Mouse (Mus musculus): ENCODE results near the gene Efna1.

The Efna1 gene

DNA sequence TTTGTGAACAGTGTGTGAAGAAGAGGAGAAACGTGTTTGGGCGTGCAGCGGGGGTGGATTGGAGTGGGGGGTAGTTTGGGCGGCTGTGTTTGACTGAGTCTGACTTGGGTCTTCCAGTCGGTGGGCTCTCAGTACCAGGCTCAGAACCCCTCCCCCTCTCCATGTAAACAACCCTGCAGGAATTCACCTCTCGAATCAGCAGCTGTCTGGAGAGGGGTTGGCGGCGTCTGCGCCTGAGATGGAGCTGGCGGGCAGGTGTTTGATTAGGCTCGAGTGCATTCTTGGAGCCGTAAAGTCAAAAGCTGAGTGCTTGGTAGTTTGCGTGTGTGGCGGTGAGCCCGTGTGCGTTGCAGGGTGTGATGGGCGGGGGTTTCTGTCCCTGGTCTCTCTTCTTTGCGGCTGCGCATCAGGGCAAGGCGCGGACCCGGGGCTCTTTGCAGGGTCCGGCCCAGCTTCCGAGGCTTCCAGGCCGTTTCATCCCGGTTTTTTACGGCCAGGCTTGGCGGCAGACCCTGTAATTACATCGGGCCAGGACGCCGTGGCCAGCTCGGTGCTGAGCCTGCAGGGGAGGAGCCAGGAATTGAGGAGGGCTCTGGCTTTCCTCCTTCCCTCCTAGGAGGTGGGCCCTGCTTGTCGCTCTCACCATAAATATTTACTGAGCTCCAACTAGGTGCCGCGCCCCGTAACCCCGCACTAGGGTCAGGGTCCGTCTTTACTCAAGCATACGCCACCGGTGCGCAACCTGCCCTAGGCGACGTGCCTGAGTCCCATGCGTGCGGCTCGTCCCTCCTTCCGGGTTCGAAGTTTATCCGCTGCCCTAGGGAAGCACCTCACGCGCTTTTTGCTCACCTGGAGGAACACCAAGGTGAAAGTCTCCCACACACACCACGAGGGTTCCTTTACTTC, at the start of gene Efna1:
Efna1 (minus strand) TSS at position 537 of the 906 bp plus-strand sequence.
- no peak for DNase-seq (ENCODE audit: low read depth in 1 of 2, low spot score in 2 of 2)

DNA sequence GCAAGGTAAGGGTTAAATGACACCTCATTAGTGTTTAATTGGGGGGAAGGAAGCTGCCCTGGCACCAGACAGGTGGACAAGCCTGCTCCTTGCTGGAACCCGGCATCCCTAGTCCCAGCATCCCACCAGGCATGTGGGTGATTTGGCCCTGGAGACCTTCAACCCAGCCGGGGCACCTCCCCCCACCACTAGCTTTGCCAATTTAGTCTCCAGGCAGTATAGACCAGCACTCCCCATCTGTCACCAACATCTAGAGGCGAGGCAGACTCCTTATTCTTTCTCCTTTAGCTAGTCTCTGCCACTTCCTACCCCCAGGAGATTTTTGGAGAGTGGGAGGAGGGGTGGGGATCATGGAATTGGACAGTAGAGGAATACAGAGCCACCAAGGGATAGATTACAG, 49.4 kb upstream of the Efna1 start:
- DNase-seq (ENCODE audit: low read depth in 1 of 2, low spot score in 2 of 2), result no peak

DNA sequence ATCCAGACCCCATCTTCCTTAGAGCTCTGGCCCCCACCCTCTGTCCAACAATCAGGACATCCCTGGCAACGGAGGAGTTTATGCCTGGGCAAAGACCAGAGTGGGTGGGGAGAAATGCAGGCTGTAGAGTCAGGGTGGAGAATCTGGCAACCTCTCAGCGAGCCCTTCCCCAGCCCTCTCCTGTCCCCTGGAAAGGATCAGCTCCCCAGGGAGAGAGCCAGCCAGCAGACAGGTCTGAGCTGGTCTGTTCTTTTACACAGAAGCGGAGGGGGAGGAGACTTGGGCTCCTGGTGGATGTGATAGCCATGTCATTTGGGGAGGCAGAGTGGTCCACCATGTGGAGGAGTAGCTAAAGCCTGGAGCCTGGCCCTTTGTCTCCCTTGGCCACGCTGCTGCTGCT, 47.7 kb upstream of the Efna1 start:
- no peak for DNase-seq (ENCODE audit: low read depth in 1 of 2, low spot score in 2 of 2)

- DNase-seq (ENCODE audit: low read depth in 1 of 2, low spot score in 2 of 2), result no peak
Observed at GRCm38 (mm10) chr3:89327371-89327870, 46.5 kb upstream of the Efna1 start.

DNA sequence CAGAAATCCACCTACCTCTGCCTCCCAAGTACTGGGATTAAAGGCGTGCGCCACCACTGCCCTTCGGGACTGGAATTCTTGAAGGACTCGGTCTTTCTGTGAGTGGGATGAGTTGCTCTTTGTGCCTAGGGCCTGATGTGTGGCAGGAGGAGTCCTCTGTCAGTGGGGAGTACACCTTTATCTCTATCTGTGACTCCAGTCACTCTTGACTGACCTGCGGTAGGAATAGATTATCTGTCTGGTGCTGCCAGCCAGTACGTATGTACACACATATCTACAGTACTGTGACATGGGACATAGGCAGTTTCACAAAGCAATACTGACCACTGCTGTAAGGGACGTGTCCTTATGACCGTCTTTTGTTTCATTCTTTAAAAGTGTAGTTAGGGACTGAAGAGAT, 44.9 kb upstream of the Efna1 start:
- DNase-seq (ENCODE audit: low read depth in 1 of 2, low spot score in 2 of 2), result no peak

DNA sequence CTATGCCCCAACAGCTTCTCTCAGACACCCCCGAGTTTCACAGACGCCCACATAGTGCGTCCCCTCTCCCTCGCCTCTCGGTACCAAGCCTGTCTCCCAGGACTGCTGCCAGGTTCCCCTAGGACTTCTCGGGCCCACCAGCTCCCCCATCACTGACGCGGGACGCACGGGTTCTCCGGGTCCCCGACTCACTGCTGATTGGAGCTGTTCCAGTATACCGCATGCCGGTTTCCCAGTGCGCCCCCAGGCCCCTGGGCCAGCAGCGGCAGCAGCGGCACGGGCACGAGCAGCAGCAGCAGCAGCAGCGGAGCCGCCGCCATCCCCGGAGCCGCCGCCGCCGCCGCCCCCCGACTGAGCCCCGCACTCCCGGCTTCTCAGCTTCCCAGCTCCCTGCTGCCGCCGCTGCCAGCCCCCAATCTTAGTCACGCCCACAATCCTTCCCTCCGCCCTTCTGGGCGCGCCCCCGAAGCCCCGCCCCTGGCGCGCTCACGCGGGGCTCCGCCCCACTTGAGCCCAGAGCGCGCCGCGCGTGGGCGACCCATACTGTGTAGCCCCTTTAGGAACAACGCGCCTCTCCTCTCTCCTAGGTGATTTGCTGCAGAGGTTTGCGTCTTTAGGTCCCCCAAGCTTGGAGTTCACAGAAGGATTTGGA, 41.7 kb upstream of the Efna1 start, which contains the start of gene Efna3:
Efna3 (minus strand) TSS at position 452 of the 652 bp plus-strand sequence.
- DNase-seq (ENCODE audit: low read depth in 1 of 2, low spot score in 2 of 2), result no peak

- no peak for DNase-seq (ENCODE audit: low read depth in 1 of 2, low spot score in 2 of 2)
Observed at GRCm38 (mm10) chr3:89322131-89322500, 41.2 kb upstream of the Efna1 start.

DNA sequence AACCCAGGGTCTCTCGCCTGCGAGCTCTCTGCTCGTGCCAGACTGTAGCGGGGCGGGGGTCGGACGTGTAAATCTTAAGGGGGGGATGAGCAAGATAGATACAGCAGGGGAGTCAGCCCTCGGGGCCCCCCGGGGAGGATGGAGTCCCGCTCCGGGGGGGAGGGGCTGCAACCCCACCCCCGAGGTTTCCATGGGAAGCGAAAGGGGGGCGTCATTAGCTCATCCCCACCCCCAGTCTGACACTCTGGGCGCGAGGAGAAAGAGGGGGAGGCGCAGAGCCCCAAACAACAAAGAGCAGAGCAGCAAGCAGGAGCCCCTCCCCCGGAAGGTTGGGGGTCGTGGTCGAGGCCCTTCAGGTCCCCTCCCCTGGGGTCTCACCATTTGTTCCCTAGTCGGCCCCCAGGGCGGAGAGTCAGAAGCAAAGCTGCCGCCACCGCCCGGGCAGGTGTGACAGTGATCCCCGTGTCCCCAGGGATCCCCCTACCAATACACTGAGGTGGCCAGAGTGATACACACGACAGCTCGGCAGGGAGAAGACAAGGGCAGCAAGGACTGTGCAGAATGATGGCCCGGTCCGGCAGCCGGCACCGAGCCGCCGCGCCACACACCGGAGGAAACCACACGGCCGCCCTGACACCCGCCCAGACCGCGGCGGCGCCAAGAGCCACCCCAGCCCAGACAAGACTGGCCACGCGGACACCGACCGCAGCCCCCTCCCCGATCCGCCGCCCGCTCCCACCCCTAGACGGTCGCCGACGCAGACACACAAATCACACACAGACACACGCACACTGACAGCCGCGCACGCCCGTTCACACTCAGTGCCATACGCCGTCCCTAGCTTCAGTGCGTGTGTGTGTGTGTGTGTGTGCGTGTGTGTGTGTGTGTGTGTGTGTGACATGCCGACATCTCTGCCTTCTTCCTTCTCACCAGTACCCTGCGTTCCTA, 40.5 kb upstream of the Efna1 start:
- no peak for DNase-seq (ENCODE audit: low read depth in 1 of 2, low spot score in 2 of 2)

DNA sequence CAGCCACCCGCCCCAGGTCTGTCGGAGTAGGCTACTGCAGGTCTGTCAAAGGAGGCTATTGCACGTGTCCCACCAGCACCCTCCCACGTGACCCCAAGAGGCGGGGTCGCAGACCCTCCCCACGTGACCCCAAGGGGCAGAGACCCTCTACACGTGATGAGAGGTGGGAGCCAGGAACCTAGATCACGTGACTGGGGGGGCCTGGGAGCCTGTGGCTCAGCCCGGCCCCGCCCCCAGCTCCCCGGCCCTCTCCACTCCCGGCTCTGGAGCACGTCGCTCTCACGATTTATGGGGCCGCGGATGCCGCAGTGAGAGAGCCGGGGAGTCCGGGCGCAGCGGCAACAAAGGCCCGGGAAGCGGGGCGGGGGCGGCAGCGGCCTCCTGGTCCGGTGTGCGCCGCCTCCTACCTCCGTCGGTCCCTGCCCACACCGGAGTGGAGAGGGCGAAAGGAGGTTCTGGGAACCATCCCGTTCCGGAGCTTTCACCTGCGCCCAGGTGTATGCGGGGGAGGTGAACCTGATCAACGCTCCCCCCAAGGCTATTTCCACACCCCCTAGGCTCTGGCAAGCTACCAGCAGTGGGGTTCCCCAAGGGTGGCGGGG, 39.7 kb upstream of the Efna1 start:
- no peak for DNase-seq (ENCODE audit: low read depth in 1 of 2, low spot score in 2 of 2)

DNA sequence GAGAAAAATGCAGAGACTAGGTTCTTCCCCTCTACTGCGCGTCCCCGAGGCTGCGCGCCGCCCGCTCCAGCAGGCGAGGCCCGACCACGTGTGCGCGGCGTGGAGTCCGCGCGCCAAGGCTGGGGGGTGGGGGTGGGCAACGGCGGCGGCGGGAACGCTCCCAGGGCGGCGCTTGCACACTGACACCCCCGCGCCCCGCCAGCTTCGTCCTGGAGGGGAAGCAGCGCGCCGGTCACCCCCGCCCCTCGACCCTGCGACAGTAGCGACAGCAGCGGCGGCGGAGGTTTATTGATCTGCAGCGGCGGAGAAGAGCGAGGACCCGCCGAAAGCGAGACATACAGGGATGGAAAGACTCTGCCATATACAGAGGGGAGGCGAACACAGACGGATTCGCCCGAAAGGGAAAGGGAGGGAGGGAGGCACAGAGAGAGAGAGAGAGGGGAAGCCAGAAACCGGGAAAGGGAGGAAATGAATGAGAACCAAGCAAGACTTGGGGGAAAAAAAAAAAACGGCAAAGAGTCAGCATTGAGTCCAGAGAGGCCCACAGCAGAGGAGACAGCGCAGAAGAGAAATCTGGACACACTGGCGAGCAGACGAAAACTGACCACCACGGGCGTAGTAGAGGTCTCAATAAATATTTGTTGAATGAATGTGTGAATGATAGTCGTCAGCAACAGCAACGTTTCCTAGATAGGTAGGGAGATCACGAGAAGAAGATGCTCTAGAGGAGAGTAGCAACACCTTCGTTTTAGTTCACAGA, 38.8 kb upstream of the Efna1 start:
- DNase-seq (ENCODE audit: low read depth in 1 of 2, low spot score in 2 of 2), result no peak

DNA sequence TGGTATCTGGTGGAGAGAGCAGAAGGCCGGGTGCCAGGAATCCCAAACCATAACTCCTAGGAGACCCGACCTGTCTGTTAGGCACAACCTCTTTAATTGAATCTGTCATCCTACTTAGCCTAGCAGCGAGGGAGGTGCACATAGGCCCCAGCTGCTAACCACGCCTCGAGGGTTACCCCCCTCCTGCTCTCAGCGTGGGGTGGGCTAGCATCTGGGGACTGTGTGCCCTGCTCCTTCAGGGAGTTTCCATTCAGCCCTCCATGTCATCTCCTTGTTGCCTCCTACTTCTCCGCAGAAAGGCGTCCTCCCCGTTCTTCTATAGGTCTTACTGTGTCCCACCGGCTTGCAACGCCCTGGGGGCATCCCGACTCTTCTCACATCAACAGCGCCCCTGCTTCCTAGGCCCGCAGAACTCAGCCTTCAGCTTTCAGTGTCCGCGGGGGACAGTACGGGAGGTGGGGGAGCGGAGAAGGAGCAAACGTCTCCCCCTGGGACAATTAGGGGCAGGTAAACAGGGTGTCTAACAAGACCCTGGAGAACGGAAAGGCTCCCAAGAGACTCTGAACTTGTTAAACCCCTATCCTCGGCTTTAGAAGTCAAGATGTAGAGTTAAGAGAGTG, 38.1 kb upstream of the Efna1 start:
- no peak for DNase-seq (ENCODE audit: low read depth in 1 of 2, low spot score in 2 of 2)

DNA sequence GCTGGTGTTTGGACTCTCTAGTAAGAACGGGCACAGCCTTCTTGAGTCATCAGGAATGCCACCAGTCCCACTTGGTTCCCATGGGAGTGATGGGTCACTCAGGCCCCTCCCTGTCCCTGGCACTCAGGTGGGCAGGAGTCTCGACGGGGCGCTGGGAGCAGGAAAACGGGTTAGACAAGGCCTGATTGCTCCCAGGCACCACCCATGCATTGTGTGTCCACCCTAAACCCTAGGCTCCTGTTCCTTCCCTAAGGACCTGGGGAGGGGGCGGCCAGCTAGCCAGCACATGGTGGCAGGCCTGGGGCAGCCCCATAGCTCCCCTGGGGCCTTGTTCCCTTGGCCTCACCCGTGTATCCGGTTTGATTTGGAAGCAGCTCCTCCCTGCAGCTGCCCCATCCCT, 37.4 kb upstream of the Efna1 start:
- DNase-seq (ENCODE audit: low read depth in 1 of 2, low spot score in 2 of 2), result no peak

- no peak for DNase-seq (ENCODE audit: low read depth in 1 of 2, low spot score in 2 of 2)
Observed at GRCm38 (mm10) chr3:89317246-89317645, 36.3 kb upstream of the Efna1 start.

DNA sequence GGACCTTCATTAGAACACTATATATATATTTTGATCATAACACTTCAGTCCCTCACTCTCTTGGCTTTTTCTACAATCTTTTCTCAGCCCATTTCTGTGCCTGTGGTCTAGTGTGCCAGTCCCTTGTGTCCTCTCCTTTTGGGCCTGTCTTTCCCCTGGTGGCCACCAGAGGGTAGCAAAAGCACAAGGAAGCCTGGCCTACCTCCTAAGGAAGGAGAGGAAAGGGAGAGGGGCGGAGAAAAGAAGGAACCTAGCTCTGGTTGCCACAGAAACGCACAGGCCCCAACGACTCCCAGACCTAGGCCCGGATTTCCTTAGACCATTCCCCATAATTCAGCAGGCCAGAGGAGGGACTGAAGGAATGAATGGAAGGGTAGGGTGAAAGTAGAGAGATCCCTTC, 35.9 kb upstream of the Efna1 start:
- DNase-seq (ENCODE audit: low read depth in 1 of 2, low spot score in 2 of 2), result peak in 1 of 2 experiments; percentile 53

DNA sequence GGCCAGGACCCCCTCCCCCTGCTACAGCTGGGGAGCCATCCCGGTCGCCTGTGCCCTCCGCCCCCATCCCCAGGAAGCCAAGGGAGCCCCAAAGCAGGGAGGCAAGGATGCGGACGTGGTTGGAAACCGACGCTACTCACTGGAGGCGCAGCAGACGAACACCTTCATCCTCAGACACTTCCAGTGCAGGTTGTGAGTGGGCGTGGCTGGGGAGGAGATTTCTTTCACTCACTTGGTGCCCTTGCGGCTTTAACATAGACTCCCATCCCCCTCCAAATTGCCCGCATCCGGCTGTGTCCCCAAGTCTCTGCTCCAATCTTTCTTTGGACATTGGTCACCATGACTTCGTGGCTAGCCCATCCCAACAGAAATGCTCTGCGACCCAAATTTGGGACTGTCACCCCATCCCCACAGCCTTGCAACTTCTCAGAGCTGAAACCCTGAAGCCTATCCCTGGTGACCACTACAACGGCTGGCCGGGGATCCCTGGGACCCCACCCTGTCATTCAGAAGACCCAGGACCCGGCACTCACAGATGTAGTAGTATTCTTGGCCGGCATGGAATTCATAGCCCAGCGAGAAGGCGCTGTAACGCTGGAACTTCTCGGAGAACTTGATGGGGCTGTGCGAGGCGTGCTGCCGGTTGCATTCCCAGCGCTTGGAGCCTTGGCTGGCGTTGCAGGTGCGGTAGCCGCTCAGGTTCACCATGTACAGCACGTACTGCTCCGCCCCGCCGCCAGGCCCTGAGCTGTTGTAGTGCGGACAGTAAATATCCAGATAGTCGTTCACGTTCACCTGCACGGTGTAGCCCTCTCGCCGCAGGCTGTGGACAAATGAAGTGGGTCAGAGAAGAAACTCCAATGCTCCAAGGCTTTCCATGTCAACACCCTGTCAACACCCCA, 35.2 kb upstream of the Efna1 start:
- DNase-seq (ENCODE audit: low read depth in 1 of 2, low spot score in 2 of 2), result no peak

DNA sequence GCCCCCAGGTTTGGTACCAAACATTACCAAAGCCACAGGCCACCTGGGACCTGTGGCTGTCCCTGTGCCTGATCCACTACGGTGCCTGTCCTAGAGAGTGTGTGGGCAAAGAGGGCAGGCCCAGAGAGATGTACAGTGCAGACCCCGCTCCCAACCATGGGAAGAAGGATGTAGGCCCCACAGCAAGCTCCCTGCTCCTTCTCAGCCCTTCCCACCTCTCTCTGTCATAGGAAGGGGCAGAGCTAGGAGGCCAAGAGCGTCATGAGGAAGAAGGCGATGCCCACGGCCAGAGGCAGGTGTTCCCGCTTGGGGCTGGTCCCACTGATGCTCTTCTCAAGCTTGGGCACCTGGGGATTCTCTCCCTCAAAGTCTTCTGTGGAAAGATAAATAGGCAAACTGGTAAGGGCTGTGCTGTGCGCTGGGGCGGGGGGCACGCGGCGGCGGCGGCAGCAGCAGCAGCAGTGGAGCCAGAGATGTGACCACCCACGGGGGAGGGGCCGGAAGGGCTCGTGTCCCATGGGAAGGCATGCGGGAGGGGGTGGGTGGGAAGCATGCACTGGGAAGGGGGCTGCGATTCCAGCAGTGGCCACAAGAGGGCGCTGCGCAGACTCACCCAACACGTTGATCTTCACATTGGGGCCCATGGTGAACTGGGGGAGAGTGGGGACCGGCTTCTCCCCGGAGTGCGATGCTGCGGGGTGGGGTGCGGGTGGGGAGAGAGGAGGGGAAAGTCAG, 34.4 kb upstream of the Efna1 start:
- DNase-seq (ENCODE audit: low read depth in 1 of 2, low spot score in 2 of 2), result no peak

GRCm38 (mm10) chr3:89314791-89315190, 33.8 kb upstream of the Efna1 start:
- no peak for DNase-seq (ENCODE audit: low read depth in 1 of 2, low spot score in 2 of 2)

GRCm38 (mm10) chr3:89314340-89314739, 33.4 kb upstream of the Efna1 start:
- no peak for DNase-seq (ENCODE audit: low read depth in 1 of 2, low spot score in 2 of 2)
